Mouse (Mus musculus): ENCODE data around the gene Abhd17b. TPM values are rescaled to one million over a fixed set of nuclear protein-coding genes. Genes with fewer than 3 reads are reported as not detected.

The Abhd17b gene
- polyA plus RNA-seq (2017; shearing (Covaris generic)), result 4.5 TPM

DNA sequence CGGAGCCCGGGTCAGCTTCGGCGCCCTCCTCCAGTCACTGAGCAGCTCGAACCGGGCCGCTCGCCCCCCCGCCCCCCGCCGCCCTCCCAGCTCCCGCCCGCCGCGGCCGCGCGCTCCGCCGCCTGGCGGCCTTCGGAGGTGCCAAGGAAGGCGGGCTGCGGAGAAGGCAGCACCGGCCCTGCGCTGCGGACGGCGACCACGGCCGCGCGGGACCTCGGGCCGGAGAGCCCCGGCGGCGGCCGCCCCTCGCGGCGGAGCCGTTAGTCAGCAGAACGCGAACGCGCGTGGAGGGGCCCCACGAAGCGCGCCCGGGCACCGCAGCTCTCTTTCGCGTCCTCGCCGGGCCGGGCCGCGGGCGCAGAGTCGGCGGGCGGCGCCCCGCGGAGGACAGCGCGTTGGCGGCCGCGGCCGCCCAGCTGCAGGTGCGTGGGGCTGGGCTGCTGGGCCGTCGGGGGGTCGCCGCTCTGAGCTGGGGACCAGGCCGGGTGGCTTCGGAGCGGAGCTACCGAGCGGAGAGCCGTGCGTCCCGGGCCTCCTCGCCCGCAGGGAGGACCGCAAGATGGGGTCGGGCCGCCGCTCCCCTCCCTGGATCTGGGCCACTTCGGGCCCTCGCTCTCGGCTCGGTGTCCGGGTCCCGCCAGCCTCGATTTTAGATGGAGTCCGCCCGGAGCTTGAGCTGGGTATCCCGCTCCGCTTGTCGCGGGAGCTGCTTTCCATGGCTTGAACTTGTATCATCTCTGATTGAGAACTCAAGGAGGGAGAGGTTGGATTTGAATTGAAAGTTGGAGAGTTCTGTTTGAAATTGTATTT, at the start of gene Abhd17b:
Gene Abhd17b, plus strand, starts transcription at position 14 of the 810 bp plus-strand sequence.

DNA sequence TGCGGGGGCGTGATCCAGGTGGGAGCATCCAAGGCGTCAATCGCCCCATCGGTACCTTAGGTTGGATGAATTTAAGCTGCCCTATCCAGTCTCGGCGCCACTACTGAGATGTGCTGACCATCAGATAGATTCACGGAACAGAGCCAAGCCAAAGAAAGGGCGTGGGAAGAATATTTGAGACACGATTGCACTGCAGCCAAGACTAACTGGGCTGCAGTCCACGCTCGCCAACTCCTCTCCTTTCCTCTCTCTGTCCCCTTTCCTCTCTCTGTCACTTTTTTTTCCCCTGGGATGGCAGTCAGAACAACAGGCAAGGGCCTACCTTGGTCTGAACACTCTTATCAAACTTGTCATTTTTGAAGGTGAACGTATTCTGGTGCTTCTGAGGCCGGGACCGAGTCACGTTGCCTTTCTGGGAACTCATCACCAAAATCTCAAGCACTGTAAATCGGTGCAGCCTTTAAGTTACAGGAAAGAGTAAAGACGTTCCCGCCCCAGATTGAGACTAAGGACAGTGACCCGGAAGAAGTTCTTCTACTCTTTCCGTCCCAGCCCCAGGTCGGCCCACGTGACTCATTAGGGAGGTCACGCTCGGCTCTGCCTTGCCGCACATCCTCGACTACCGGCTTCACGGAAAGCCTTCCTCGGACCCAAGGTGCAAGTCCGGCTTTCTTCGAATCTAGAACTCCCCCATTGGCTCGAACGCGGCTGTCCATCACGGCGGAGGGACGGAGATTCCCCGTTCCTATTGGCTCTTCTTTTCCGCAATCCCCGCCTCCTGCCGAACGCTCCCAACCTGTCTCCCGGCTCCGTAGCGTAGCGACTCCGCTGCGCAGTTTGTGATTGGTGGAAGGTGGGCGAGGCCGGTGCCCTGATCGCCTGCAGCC, 457 bp upstream of the Abhd17b start, which contains the start of gene 1110059E24Rik:
Gene 1110059E24Rik, minus strand, starts transcription at position 692 of the 887 bp plus-strand sequence.

Other genes starting within 250 kb of the Abhd17b start
- gene Gda, start 179.7 kb upstream of the Abhd17b start, polyA plus RNA-seq (2017; shearing (Covaris generic)), result not detected
- gene 1110059E24Rik, start 209 bp upstream of the Abhd17b start, polyA plus RNA-seq (2017; shearing (Covaris generic)), result 37.6 TPM
- 4.4 TPM for gene Cemip2, start 125.2 kb downstream of the Abhd17b start, polyA plus RNA-seq (2017; shearing (Covaris generic))